Mouse (Mus musculus): ENCODE data around the gene Mars. TPM values are rescaled to one million over a fixed set of nuclear protein-coding genes. Genes with fewer than 3 reads are reported as not detected.

Mars gene
- polyA plus RNA-seq, 1 experiment from 2014 or later, result 50.7 TPM

DNA sequence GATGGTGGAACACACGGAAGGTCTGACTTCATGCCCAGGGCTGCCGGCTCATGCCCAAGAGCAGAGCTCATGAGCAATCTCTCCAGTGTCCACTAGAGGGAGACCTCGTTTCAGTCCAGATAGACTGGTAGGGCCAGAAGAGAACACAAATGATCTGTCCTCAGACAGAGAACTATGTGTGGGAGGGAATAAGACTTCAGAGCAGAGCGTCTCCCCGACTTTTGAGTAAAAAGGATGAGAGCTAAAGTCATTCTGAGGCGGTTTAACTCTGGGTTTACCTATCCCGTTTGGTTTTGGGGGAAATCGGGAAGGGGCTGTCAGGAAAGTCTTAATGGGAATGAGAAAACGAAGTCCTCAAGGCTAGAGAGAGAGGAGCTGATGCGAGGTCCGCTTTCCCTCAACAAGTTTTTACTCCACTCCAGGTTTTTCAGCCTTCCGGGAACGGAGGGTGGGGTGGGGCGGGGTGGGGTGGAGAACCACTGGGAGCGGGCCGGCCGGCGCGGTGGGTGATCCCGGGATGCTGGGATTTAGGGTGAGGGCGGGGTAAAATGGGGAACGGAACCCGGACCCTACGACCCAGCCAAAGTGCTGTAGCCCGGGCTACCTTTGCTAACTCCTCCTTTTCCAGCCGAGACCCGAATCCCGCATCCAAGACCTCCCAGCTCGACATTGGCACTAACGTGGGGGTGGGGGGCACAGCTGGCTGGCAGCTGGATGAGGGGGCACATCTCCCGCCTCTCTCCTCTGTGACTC lies 27.5 kb upstream of the Mars start:
- under 1% methylated on average over 29 of the region's 31 CpGs for WGBS
- Histone ChIP-seq H3K4me1 (replicated peaks; ENCODE audit: control insufficient read depth, insufficient read depth, low read length) (peaks cover 6% of the 10 kb centered on the region; the same call in 1 of the 2 replicates), H3K9ac (ENCODE audit: low read depth, low read length) (peak overlapping the region; percentile 28), H3K36me3 (ENCODE audit: control insufficient read depth, insufficient read depth) (no peaks in the 10 kb centered on the region), H3K4me3 (ENCODE audit: low read depth, low read length) (peak overlapping the region; percentile 50), H3K4me2 (replicated peaks; ENCODE audit: low read depth) (peak overlapping the region; percentile 80), H3K9me3 (ENCODE audit: control insufficient read depth) (no peaks in the 10 kb centered on the region), H3K27me3 (replicated peaks; ENCODE audit: control insufficient read depth, insufficient read depth, low read length) (peaks cover 22% of the 10 kb centered on the region; the same call in 1 of the 2 replicates), H3K27ac (ENCODE audit: low read depth, low read length) (peak overlapping the region; percentile 78)
- peak; percentile 70 for ATAC-seq
- peak; percentile 95 for TF ChIP-seq CTCF (IDR thresholded peaks at IDR 0.05; ENCODE audit: low read depth)

DNA sequence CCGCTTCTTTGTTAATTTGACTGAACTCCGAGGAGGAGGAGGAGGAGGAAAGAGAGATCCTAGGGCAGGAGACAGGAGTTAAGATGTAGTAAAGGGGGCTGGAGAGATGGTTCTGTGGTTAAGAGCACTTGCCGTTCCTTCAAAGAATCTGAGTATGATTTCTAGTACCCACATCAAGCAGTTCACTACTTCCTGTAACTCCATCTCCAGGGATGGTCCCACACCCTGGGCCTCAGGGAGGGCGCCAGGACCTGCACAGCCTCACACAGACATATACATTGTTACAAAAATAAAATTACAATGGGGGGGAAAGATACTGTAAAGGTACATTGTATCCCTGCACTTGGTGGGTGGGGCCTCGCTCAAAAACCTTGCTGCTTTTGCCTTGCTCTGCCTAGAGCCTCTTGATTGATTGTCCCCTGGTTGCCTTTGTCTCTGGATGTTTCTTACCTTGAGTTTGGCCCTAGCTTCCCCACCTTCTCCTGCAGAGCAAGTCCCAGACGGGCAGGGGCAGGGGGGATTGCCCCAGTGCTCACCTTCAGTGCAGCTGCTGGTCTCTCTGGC lies 26.0 kb upstream of the Mars start:
- H3K9ac ChIP-seq (ENCODE audit: low read depth, low read length), result no peak overlapping the region
- peaks cover 22% of the 10 kb centered on the region; the same call in 1 of the 2 replicates for H3K27me3 ChIP-seq (replicated peaks; ENCODE audit: control insufficient read depth, insufficient read depth, low read length)
- H3K36me3 ChIP-seq (ENCODE audit: control insufficient read depth, insufficient read depth), result no peaks in the 10 kb centered on the region
- H3K27ac ChIP-seq (ENCODE audit: low read depth, low read length), result no peak overlapping the region
- TF ChIP-seq CTCF (IDR thresholded peaks at IDR 0.05; ENCODE audit: low read depth), result no peak
- no peak for ATAC-seq
- WGBS, result 77% methylated on average over 6 of the region's 6 CpGs
- no peak overlapping the region for H3K4me2 ChIP-seq (replicated peaks; ENCODE audit: low read depth)
- H3K4me1 ChIP-seq (replicated peaks; ENCODE audit: control insufficient read depth, insufficient read depth, low read length), result peaks cover 6% of the 10 kb centered on the region; the same call in 1 of the 2 replicates
- H3K9me3 ChIP-seq (ENCODE audit: control insufficient read depth), result no peaks in the 10 kb centered on the region
- no peak overlapping the region for H3K4me3 ChIP-seq (ENCODE audit: low read depth, low read length)

DNA sequence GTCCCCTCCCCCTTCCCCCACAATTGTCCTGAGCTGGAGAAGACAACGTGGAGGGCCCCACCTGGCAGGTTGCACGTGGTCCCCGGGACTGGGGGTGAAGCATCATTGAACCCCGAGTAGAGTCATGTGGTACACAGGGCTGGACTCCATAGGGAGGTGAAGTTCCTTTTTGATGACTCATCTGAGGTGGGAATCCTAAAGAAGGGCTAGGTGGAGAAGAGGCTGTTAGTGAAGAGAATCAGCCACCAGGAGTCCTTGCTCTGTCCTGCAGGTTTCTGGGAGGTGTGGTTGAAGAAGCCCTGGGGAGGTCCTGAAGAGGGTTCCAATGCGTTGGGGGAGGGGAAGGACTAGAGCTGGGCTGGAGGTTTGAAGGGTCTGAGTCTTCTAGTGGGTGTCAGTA lies 25.4 kb upstream of the Mars start:
- Histone ChIP-seq H3K27ac (ENCODE audit: low read depth, low read length) (no peak overlapping the region), H3K4me2 (replicated peaks; ENCODE audit: low read depth) (no peak overlapping the region), H3K36me3 (ENCODE audit: control insufficient read depth, insufficient read depth) (peaks cover 5% of the 10 kb centered on the region; the same call in 1 of the 2 replicates), H3K4me1 (replicated peaks; ENCODE audit: control insufficient read depth, insufficient read depth, low read length) (peaks cover 6% of the 10 kb centered on the region; the same call in 1 of the 2 replicates), H3K9ac (ENCODE audit: low read depth, low read length) (no peak overlapping the region), H3K4me3 (ENCODE audit: low read depth, low read length) (no peak overlapping the region), H3K9me3 (ENCODE audit: control insufficient read depth) (no peaks in the 10 kb centered on the region), H3K27me3 (replicated peaks; ENCODE audit: control insufficient read depth, insufficient read depth, low read length) (peaks cover 22% of the 10 kb centered on the region)
- TF ChIP-seq CTCF (IDR thresholded peaks at IDR 0.05; ENCODE audit: low read depth), result no peak
- no peak for ATAC-seq
- WGBS, result 45% methylated on average over 5 of the region's 5 CpGs

DNA sequence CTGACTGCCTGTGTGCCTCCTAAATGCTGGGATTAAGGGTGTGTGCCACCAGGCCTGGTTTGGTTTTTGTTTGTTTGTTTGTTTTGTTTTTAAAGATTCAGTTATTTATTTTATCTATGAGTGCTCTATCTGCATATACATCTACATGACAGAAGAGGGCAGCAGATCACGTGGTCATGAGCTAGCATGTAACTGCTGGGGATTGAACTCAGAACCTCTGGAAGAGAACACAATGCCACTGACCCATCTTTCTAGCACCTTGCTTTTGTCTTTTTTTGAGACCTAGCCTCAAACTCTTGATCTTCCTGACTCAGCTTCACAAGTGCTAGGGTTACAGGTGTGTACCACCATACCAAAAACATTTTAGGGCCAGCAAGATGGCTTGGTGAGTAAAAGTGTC lies 23.7 kb upstream of the Mars start:
- Histone ChIP-seq H3K4me2 (replicated peaks; ENCODE audit: low read depth) (no peak overlapping the region), H3K27ac (ENCODE audit: low read depth, low read length) (no peak overlapping the region), H3K36me3 (ENCODE audit: control insufficient read depth, insufficient read depth) (peaks cover 5% of the 10 kb centered on the region; the same call in 1 of the 2 replicates), H3K27me3 (replicated peaks; ENCODE audit: control insufficient read depth, insufficient read depth, low read length) (peaks cover 10% of the 10 kb centered on the region), H3K4me1 (replicated peaks; ENCODE audit: control insufficient read depth, insufficient read depth, low read length) (peaks cover 6% of the 10 kb centered on the region; the same call in 1 of the 2 replicates), H3K9me3 (ENCODE audit: control insufficient read depth) (no peaks in the 10 kb centered on the region), H3K9ac (ENCODE audit: low read depth, low read length) (no peak overlapping the region), H3K4me3 (ENCODE audit: low read depth, low read length) (no peak overlapping the region)
- TF ChIP-seq CTCF (IDR thresholded peaks at IDR 0.05; ENCODE audit: low read depth), result peak; percentile 15; the same call in 1 of the 2 replicates
- 56% methylated on average over 1 of the region's 1 CpGs for WGBS
- no peak for ATAC-seq

DNA sequence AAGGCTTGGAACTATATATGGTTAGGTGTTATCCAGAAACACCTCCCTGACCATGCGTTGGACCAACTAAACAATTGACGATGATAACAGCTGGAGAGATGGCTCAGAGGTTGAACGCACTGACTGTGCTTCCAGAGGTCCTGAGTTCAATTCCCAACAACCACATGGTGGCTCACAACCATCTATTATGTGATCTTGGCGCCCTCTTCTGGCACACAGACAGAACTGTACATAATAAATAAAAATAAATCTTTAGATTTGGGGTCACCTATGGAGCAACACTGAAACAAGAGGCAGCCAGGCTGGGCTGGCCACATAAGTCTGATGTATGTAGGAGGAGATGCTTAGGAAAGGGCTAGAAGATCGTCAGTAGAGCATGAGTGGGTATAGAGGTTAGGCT lies 21.6 kb upstream of the Mars start:
- TF ChIP-seq CTCF (IDR thresholded peaks at IDR 0.05; ENCODE audit: low read depth), result peak; percentile 65
- WGBS, result 71% methylated on average over 5 of the region's 5 CpGs
- H3K9me3 ChIP-seq (ENCODE audit: control insufficient read depth), result no peaks in the 10 kb centered on the region

DNA sequence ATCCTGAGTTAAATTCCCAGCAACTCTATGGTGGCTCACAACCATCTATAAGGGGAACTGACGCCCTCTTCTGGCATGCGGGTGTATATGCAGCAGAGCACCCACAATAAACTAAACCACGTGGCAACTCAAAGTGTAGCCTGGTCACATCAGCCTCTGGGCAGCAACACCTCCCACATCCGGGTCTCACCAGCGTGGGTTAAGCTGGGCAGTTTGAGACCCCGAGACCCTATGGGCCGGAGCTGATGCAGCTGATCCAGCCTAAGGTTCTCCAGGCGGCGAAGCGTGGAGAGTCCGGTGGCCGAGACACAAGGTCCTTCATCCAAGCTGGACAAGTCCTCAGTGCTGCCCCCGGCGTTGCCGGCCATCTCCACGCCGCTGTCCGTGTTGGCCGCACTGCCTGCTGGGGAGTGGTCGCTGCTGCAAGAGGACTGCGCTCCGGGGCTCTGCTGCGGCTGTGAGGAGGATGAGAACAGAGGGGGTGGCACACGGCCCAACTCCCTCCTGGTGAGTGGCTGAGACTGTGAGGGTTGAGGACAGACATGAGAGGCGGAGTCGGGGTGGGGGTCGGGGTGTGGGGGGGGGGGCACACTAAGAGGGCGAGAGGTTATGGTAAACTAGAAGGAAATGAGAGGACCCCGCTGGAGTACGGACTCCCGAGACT lies 20.8 kb upstream of the Mars start:
- ATAC-seq, result peak; percentile 37; the same call in 1 of the 2 replicates
- H3K9ac ChIP-seq (ENCODE audit: low read depth, low read length), result no peak overlapping the region
- H3K9me3 ChIP-seq (ENCODE audit: control insufficient read depth), result no peaks in the 10 kb centered on the region
- peak; percentile 50 for TF ChIP-seq CTCF (IDR thresholded peaks at IDR 0.05; ENCODE audit: low read depth)
- H3K27ac ChIP-seq (ENCODE audit: low read depth, low read length), result no peak overlapping the region
- H3K36me3 ChIP-seq (ENCODE audit: control insufficient read depth, insufficient read depth), result peaks cover 5% of the 10 kb centered on the region; the same call in 1 of the 2 replicates
- H3K4me1 ChIP-seq (replicated peaks; ENCODE audit: control insufficient read depth, insufficient read depth, low read length), result no peaks in the 10 kb centered on the region
- 35% methylated on average over 29 of the region's 31 CpGs for WGBS
- H3K4me2 ChIP-seq (replicated peaks; ENCODE audit: low read depth), result no peak overlapping the region
- no peak overlapping the region for H3K4me3 ChIP-seq (ENCODE audit: low read depth, low read length)
- H3K27me3 ChIP-seq (replicated peaks; ENCODE audit: control insufficient read depth, insufficient read depth, low read length), result peaks cover 2% of the 10 kb centered on the region; the same call in 1 of the 2 replicates

More for the DNA sequence above, 21.6 kb upstream of the Mars start:
- Histone ChIP-seq H3K27ac (ENCODE audit: low read depth, low read length) (no peak overlapping the region), H3K4me2 (replicated peaks; ENCODE audit: low read depth) (no peak overlapping the region), H3K27me3 (replicated peaks; ENCODE audit: control insufficient read depth, insufficient read depth, low read length) (no peaks in the 10 kb centered on the region; the same call in 1 of the 2 replicates), H3K9ac (ENCODE audit: low read depth, low read length) (no peak overlapping the region), H3K36me3 (ENCODE audit: control insufficient read depth, insufficient read depth) (peaks cover 5% of the 10 kb centered on the region; the same call in 1 of the 2 replicates), H3K4me3 (ENCODE audit: low read depth, low read length) (no peak overlapping the region), H3K4me1 (replicated peaks; ENCODE audit: control insufficient read depth, insufficient read depth, low read length) (no peaks in the 10 kb centered on the region)
- ATAC-seq, result no peak
